Mouse (Mus musculus): Measurements from ENCODE around the gene Specc1.

- no peak for TF ChIP-seq POLR2A (IDR thresholded peaks at IDR 0.05; ENCODE audit: insufficient read length, low read depth)
- TF ChIP-seq TCF3 (IDR thresholded peaks at IDR 0.05; ENCODE audit: insufficient read length, low read depth) = no peak
- TF ChIP-seq POLR2AphosphoS2 (IDR thresholded peaks at IDR 0.05; ENCODE audit: insufficient read length, low read depth) = no peak
- no peak for TF ChIP-seq MAX (IDR thresholded peaks at IDR 0.05; ENCODE audit: low read depth)
- no peak for TF ChIP-seq MYOD1 (IDR thresholded peaks at IDR 0.05; ENCODE audit: control insufficient read depth in 1 of 3, insufficient read length in 2 of 3, low read depth in 2 of 3)
- TF ChIP-seq CEBPB (IDR thresholded peaks at IDR 0.05; ENCODE audit: insufficient read depth, poor library complexity, severe bottlenecking) = no peak
- no peak for TF ChIP-seq USF1 (IDR thresholded peaks at IDR 0.05; ENCODE audit: low read depth)
- no peak for TF ChIP-seq E2F4 (IDR thresholded peaks at IDR 0.05; ENCODE audit: insufficient read depth)
- no peak for TF ChIP-seq TCF12 (IDR thresholded peaks at IDR 0.05; ENCODE audit: insufficient read depth, poor library complexity, severe bottlenecking)
- no peak for TF ChIP-seq SRF (IDR thresholded peaks at IDR 0.05; ENCODE audit: control insufficient read depth, insufficient read length, low read depth)
- TF ChIP-seq REST (IDR thresholded peaks at IDR 0.05; ENCODE audit: insufficient read depth, insufficient read length) = no peak
Observed at GRCm38 (mm10) chr11:62004881-62005240, 48.3 kb downstream of the Specc1 start.

All from myocyte (in vitro differentiated cells).